Mouse (Mus musculus): ENCODE data around the gene Olfr1047. TPM values are rescaled to one million over a fixed set of nuclear protein-coding genes. Genes with fewer than 3 reads are reported as not detected.

Olfr1047 gene
- polyA plus RNA-seq, 1 experiment: not detected

DNA sequence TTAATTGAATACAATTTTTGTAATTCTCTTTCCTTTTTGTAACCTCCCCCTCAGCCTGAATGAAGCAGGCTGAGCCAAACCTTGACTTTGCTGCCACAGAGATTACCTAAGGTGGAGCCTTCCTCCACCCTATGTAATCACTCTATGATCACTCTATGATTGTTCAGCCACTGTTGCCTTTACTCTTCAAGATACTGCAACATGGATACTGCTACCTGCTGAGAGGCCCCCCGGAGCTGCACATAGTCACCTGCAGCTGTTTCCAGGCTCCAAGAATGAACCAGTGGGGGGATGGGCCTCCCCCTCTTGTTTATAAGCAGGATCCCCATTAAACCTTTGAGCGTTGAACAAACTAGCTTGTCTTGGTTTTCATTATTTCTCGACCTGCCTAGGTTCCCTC, 51.3 kb downstream of the Olfr1047 start:
- TF ChIP-seq CTCF (IDR thresholded peaks at IDR 0.05; ENCODE audit: borderline replicate concordance, insufficient read depth, low read depth, low read length) (no peak), POLR2A (IDR thresholded peaks at IDR 0.05; ENCODE audit: borderline replicate concordance, insufficient read depth, low read length) (no peak)
- no peaks in the 10 kb centered on the region for H3K4me1 ChIP-seq (ENCODE audit: control insufficient read depth, insufficient read depth, low read length)
- no peaks in the 10 kb centered on the region for H3K27me3 ChIP-seq (ENCODE audit: control insufficient read depth, insufficient read depth, low read length)
- no peak for DNase-seq
- H3K4me3 ChIP-seq (replicated peaks; ENCODE audit: insufficient read depth, low read depth, low read length): no peak overlapping the region
- 73% methylated on average over 3 of the region's 3 CpGs for WGBS
- H3K27ac ChIP-seq (ENCODE audit: insufficient read depth, low read length): no peak overlapping the region

DNA sequence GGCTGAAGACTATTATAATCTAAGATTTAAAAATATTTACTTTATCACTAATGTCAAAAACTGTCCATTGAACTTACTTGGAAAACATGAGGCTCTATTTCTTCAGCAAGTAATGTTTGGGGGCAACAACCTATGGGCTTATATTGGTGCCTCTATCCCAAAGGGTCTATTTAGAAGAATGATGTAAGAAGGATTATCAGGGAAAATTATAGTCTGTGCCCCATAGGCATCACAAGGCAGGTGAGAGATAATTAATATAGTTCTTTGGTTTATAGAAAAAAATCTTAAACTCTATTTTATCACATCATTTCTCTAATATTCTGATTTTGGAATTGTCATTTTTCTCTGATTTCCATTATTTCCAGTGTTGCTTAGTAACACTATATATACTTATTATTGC, 53.5 kb downstream of the Olfr1047 start, which contains the start of gene Olfr1044:
Gene Olfr1044, minus strand, starts transcription at position 101 of the 400 bp plus-strand sequence.
- no peaks in the 10 kb centered on the region for H3K4me1 ChIP-seq (ENCODE audit: control insufficient read depth, insufficient read depth, low read length)
- DNase-seq: no peak
- no peaks in the 10 kb centered on the region for H3K27me3 ChIP-seq (ENCODE audit: control insufficient read depth, insufficient read depth, low read length)
- TF ChIP-seq POLR2A (IDR thresholded peaks at IDR 0.05; ENCODE audit: borderline replicate concordance, insufficient read depth, low read length) (no peak), CTCF (IDR thresholded peaks at IDR 0.05; ENCODE audit: borderline replicate concordance, insufficient read depth, low read depth, low read length) (no peak)
- H3K27ac ChIP-seq (ENCODE audit: insufficient read depth, low read length): no peak within 1 kb of the TSS
- no peak within 1 kb of the TSS for H3K4me3 ChIP-seq (replicated peaks; ENCODE audit: insufficient read depth, low read depth, low read length)

Other genes with a start within 250 kb of the Olfr1047 start
- not detected in 2 replicates for gene Olfr1031, start 241.1 kb downstream of the Olfr1047 start, polyA plus RNA-seq (2012; rRNA removed)
- not detected in 2 replicates for gene Olfr1032, start 225.9 kb downstream of the Olfr1047 start, polyA plus RNA-seq (2012; rRNA removed)
- 0.11 and 0.21 TPM in 2 replicates for gene Olfr1033, start 210.8 kb downstream of the Olfr1047 start, polyA plus RNA-seq (2012; rRNA removed)
- 0.02 and 0.05 TPM in 2 replicates for gene Olfr1034, start 185.5 kb downstream of the Olfr1047 start, polyA plus RNA-seq (2012; rRNA removed)
- gene Olfr1036, start 157.4 kb downstream of the Olfr1047 start, polyA plus RNA-seq (2012; rRNA removed): not detected in 2 replicates
- not detected in 2 replicates for gene Olfr1037, start 144.0 kb downstream of the Olfr1047 start, polyA plus RNA-seq (2012; rRNA removed)
- gene Olfr1039, start 95.5 kb downstream of the Olfr1047 start, polyA plus RNA-seq (2012; rRNA removed): not detected in 2 replicates
- gene Olfr1040, start 84.7 kb downstream of the Olfr1047 start, polyA plus RNA-seq (2012; rRNA removed): not detected in 2 replicates
- not detected in 2 replicates for gene Olfr1042, start 69.6 kb downstream of the Olfr1047 start, polyA plus RNA-seq (2012; rRNA removed)
- not detected in 2 replicates for gene Olfr1043, start 63.9 kb downstream of the Olfr1047 start, polyA plus RNA-seq (2012; rRNA removed)
- not detected in 2 replicates for gene Olfr1044, start 53.6 kb downstream of the Olfr1047 start, polyA plus RNA-seq (2012; rRNA removed)
- gene Olfr52, start 45.7 kb downstream of the Olfr1047 start, polyA plus RNA-seq (2012; rRNA removed): not detected in 2 replicates
- gene Olfr1045, start 28.4 kb downstream of the Olfr1047 start, polyA plus RNA-seq (2012; rRNA removed): not detected in 2 replicates
- gene Olfr1046, start 12.1 kb downstream of the Olfr1047 start, polyA plus RNA-seq (2012; rRNA removed): not detected in 2 replicates
- not detected in 2 replicates for gene Olfr1048, start 8.9 kb upstream of the Olfr1047 start, polyA plus RNA-seq (2012; rRNA removed)
- gene Olfr1049, start 26.9 kb upstream of the Olfr1047 start, polyA plus RNA-seq (2012; rRNA removed): not detected in 2 replicates
- not detected in 2 replicates for gene Olfr1051, start 47.7 kb upstream of the Olfr1047 start, polyA plus RNA-seq (2012; rRNA removed)
- gene Olfr1052, start 61.1 kb upstream of the Olfr1047 start, polyA plus RNA-seq (2012; rRNA removed): not detected in 2 replicates
- not detected in 2 replicates for gene Olfr1053, start 83.9 kb upstream of the Olfr1047 start, polyA plus RNA-seq (2012; rRNA removed)
- gene Olfr1054, start 104.0 kb upstream of the Olfr1047 start, polyA plus RNA-seq (2012; rRNA removed): not detected in 2 replicates
- gene Olfr1055, start 118.9 kb upstream of the Olfr1047 start, polyA plus RNA-seq (2012; rRNA removed): not detected in 2 replicates
- not detected in 2 replicates for gene Olfr1056, start 131.1 kb upstream of the Olfr1047 start, polyA plus RNA-seq (2012; rRNA removed)
- not detected in 2 replicates for gene Olfr1057, start 147.0 kb upstream of the Olfr1047 start, polyA plus RNA-seq (2012; rRNA removed)
- gene Olfr1058, start 157.2 kb upstream of the Olfr1047 start, polyA plus RNA-seq (2012; rRNA removed): not detected in 2 replicates
- gene Olfr1061, start 182.6 kb upstream of the Olfr1047 start, polyA plus RNA-seq (2012; rRNA removed): not detected in 2 replicates
- gene Olfr1062, start 195.3 kb upstream of the Olfr1047 start, polyA plus RNA-seq (2012; rRNA removed): not detected in 2 replicates
- gene Olfr1065, start 219.2 kb upstream of the Olfr1047 start, polyA plus RNA-seq (2012; rRNA removed): not detected in 2 replicates
- not detected in 2 replicates for gene Olfr1066, start 224.9 kb upstream of the Olfr1047 start, polyA plus RNA-seq (2012; rRNA removed)

Data from cerebellum, adult 2 months (tissue).